In the genomic region with DNA sequence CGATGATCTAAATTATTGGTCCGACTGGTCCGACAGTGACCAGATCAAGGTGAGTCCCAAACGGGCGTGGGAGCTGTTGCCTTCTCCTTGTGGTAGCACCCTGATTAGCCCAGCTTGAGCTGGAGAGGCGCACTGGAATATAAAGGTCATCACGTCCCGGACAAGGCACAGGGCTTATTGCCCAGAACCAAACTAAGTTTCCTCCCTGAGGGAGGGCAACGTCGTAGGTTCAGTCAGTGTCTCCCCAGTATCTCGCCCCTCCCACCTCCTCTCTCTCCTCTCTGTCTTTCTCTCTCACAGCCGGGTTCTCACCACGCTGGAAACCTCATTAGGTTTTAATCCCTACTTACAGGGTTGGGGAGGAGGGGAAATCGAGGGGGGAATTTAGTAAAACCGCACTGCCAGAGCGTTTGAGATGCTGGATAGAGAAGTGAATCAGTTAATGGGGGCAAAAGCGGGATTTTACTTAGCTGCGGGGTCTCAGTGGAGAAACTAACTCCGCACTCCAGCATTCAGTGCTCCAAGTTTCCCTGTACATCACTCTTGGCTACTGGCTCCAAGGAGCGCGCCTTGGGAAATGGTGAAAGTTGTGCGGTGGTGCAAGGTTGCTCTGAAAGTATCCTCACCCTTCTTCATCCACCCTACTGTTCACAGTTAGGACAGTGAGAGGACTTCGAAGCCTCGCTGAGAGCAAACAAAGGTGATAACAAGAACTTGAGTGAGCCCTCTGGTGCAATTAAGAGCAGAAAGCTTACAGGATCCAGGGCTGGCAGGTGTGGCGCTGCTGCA, we compare ENCODE assay signal across 8 mouse cellular contexts. TPM values are rescaled to one million over a fixed set of nuclear protein-coding genes. Genes with fewer than 3 reads are reported as not detected.
DNase-seq lines count a peak whose midpoint lies in the region; ATAC-seq and TF ChIP-seq lines count a peak whose summit lies in the region.

No protein-coding gene starts in this region.

- no peak for DNase-seq in heart, adult 11 months
- peak; percentile 37 for DNase-seq in neural tube, embryonic 10.5 days (ENCODE audit: extremely low spot score, low spot score)
- DNase-seq in cerebellum, adult 9-10 months = no peak
- no peak for DNase-seq in liver
- DNase-seq in spleen, adult 12 weeks (ENCODE audit: low spot score) = no peak

- ATAC-seq in heart, embryonic 11.5 days (replicated peaks; ENCODE audit: insufficient number of reproducible peaks, low FRiP score, low TSS enrichment) = no peak
- 0 out of 2 replicates have a peak, but pooled peaks have one; percentile 55 for ATAC-seq in hindbrain, embryonic 13.5 days (ENCODE audit: low FRiP score)

- TF ChIP-seq POLR2A in cortical plate, adult 2 months (IDR thresholded peaks at IDR 0.05; ENCODE audit: extremely low read depth, insufficient read depth, low read length) = no peak

- no peak overlapping the region for H3K27ac ChIP-seq in heart, embryonic 11.5 days (ENCODE audit: low read depth, low read length)
- no peak overlapping the region for H3K27ac ChIP-seq in cortical plate, adult 2 months (ENCODE audit: insufficient read depth, low read length)
- H3K27ac ChIP-seq in hindbrain, embryonic 13.5 days = no peak overlapping the region

- peaks cover 11% of the 10 kb centered on the region for H3K4me1 ChIP-seq in heart, embryonic 11.5 days (ENCODE audit: control insufficient read depth, insufficient read depth, low read length)
- no peaks in the 10 kb centered on the region for H3K4me1 ChIP-seq in cortical plate, adult 2 months (ENCODE audit: control insufficient read depth, insufficient read depth, low read length)
- H3K4me1 ChIP-seq in hindbrain, embryonic 13.5 days (replicated peaks) = peaks cover 21% of the 10 kb centered on the region

- 3% methylated on average over 25 of the region's 25 CpGs for WGBS in heart, embryonic 11.5 days (ENCODE audit: insufficient replicate concordance)
- under 1% methylated on average over 25 of the region's 25 CpGs for WGBS in hindbrain, embryonic 13.5 days

- peak overlapping the region; percentile 74 for H3K4me2 ChIP-seq in heart, embryonic 11.5 days
- H3K4me2 ChIP-seq in hindbrain, embryonic 13.5 days = peak overlapping the region; percentile 85

- peak overlapping the region; percentile 39 for H3K4me3 ChIP-seq in heart, embryonic 11.5 days (ENCODE audit: low read depth, low read length)
- H3K4me3 ChIP-seq in cortical plate, adult 2 months (ENCODE audit: insufficient read depth, low read length) = peak overlapping the region; percentile 36
- H3K4me3 ChIP-seq in hindbrain, embryonic 13.5 days = peak overlapping the region; percentile 49

- H3K9me3 ChIP-seq in heart, embryonic 11.5 days (replicated peaks; ENCODE audit: control insufficient read depth, low read length) = no peaks in the 10 kb centered on the region
- H3K9me3 ChIP-seq in hindbrain, embryonic 13.5 days = no peaks in the 10 kb centered on the region

- peaks cover 36% of the 10 kb centered on the region for H3K27me3 ChIP-seq in heart, embryonic 11.5 days (ENCODE audit: control insufficient read depth, insufficient read depth, low read length)
- peaks cover 38% of the 10 kb centered on the region for H3K27me3 ChIP-seq in hindbrain, embryonic 13.5 days

- no peak for TF ChIP-seq CTCF in cortical plate, adult 2 months (IDR thresholded peaks at IDR 0.05; ENCODE audit: extremely low read depth, insufficient read depth, low read length)

- H3K36me3 ChIP-seq in heart, embryonic 11.5 days (ENCODE audit: control insufficient read depth, insufficient read depth, low read length) = no peaks in the 10 kb centered on the region
- no peaks in the 10 kb centered on the region for H3K36me3 ChIP-seq in hindbrain, embryonic 13.5 days

- no peak overlapping the region for H3K9ac ChIP-seq in heart, embryonic 11.5 days (ENCODE audit: low read depth, low read length)
- H3K9ac ChIP-seq in hindbrain, embryonic 13.5 days = peak overlapping the region; percentile 49

RNA-seq across cellular contexts. Expression of a gene that starts 1.2 kb away (rescaled TPM):
- polyA plus RNA-seq in heart, embryonic 11.5 days (2014; fragmentation: Nextera tagmentation; extraction: Ambion mirVana) = 0.26 and 0.42 TPM in 2 replicates
- 18.3 and 50.9 TPM in 2 replicates for polyA plus RNA-seq in cortical plate, adult 2 months (2012; rRNA removed)
- polyA plus RNA-seq in hindbrain, embryonic 13.5 days (2015; fragmentation: Nextera tagmentation; extraction: Ambion mirVana) = 65.7 and 74.2 TPM in 2 replicates

Comparison
In these comparisons a context has a peak if more than half of its experiments do, and no peak if none do; other contexts are left out.
1. RNA of a gene that starts 1.2 kb away (polyA plus RNA-seq): 65.7 to 74.2 TPM in hindbrain, embryonic 13.5 days and 18.3 to 50.9 TPM in cortical plate, adult 2 months; 0.26 to 0.42 TPM in heart, embryonic 11.5 days; every median in the first group is over 10 times any median in the second.
2. Peak in every context shown above with its lines, with median percentiles within 50 percentile points of each other: H3K4me3 ChIP-seq.